Mouse (Mus musculus): ENCODE measurements around the gene Itga6.

DNA sequence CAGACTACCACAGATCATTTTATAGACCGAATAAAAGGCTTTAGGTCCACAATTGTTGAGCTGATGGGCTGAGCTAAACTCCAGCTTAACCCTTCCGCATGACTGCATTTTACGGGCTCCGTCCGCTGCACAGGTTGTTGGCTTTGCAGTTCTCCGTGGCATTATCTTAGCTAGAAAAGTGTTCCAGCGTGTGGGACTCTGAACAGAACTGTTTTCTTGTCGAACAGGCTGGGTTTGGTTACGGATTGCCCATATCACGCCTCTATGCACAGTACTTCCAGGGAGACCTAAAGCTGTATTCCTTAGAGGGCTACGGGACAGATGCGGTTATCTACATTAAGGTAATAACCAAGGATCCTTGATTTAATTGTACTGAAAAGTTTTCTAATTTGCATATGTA is 152.0 kb downstream of the Itga6 start:
- TF ChIP-seq POLR2A (IDR thresholded peaks at IDR 0.05; ENCODE audit: borderline replicate concordance, low read depth, low read length) = no peak
- no peak for TF ChIP-seq CTCF (IDR thresholded peaks at IDR 0.05; ENCODE audit: low read depth, low read length)
